Mouse (Mus musculus) heart, embryonic 13.5 days (tissue): ENCODE results near the gene Olig3. TPM values are rescaled to one million over a fixed set of nuclear protein-coding genes. Genes with fewer than 3 reads are reported as not detected.
A peak's percentile ranks its signal among the peaks of the same experiment; 100 is the strongest.
"Not testable (repeated sequence)": the region's sequence is repeated elsewhere in the genome, so short reads cannot be mapped to it uniquely, and the experiment has no call there.

Experiments
- ATAC-seq: fragments of 200-750 bp; cut with Nextera tagmentation; 2 replicates; pipeline ENCODE4 v1.8.0; 2017; ENCODE audit warnings: moderate TSS enrichment; ENCODE audit not compliant: insufficient number of reproducible peaks, low FRiP score, low TSS enrichment; ENCODE audit errors: extremely low read depth
- H3K27ac ChIP-seq: fragments of 300-500 bp; sonication (generic); replicated peaks from 2 replicates; pipeline ENCODE4 v1.5.1; 2015; ENCODE audit warnings: moderate library complexity, mild to moderate bottlenecking, inconsistent platforms
- H3K27me3 ChIP-seq: fragments of 300-500 bp; sonication (generic); replicated peaks from 2 replicates; pipeline ENCODE4 v1.6.1; 2015; ENCODE audit warnings: mild to moderate bottlenecking, inconsistent platforms
- H3K36me3 ChIP-seq: fragments of 300-500 bp; sonication (generic); 2 replicates; pipeline ENCODE4 v1.6.1; 2015; ENCODE audit warnings: mild to moderate bottlenecking, inconsistent platforms
- H3K4me1 ChIP-seq: fragments of 300-500 bp; sonication (generic); 2 replicates; pipeline ENCODE4 v1.6.1; 2015; ENCODE audit warnings: inconsistent platforms
- H3K4me2 ChIP-seq: fragments of 300-500 bp; sonication (generic); 2 replicates; pipeline ENCODE4 v1.6.1; 2015; ENCODE audit warnings: inconsistent platforms, mild to moderate bottlenecking, moderate library complexity
- H3K4me3 ChIP-seq: fragments of 300-500 bp; sonication (generic); 2 replicates; pipeline ENCODE4 v1.5.1; 2015; ENCODE audit warnings: moderate library complexity, mild to moderate bottlenecking, inconsistent platforms
- H3K9ac ChIP-seq: fragments of 300-500 bp; sonication (generic); 2 replicates; pipeline ENCODE4 v1.6.1; 2015; ENCODE audit warnings: inconsistent platforms, mild to moderate bottlenecking, moderate library complexity
- H3K9me3 ChIP-seq: fragments of 300-500 bp; sonication (generic); 2 replicates; pipeline ENCODE4 v1.6.1; 2016; ENCODE audit warnings: inconsistent platforms
- WGBS: fragments of 180-500 bp; shearing (Covaris S2); methylation state at CpG from one replicate; pipeline ENCODE4 v1.1.7; 2015; ENCODE audit warnings: mixed read lengths; 5-methylcytosine and 5-hydroxymethylcytosine counted together
- polyA plus RNA-seq: library from polyadenylated mRNA; unstranded; fragments of >200 nt; fragmentation: Nextera tagmentation; extraction: Ambion mirVana; gene quantifications from 2 replicates; pipeline ENCODE4 v1.2.1, GENCODE M21; 2015

Olig3 gene
- polyA plus RNA-seq, 1 experiment from 2014 or later: not detected

DNA sequence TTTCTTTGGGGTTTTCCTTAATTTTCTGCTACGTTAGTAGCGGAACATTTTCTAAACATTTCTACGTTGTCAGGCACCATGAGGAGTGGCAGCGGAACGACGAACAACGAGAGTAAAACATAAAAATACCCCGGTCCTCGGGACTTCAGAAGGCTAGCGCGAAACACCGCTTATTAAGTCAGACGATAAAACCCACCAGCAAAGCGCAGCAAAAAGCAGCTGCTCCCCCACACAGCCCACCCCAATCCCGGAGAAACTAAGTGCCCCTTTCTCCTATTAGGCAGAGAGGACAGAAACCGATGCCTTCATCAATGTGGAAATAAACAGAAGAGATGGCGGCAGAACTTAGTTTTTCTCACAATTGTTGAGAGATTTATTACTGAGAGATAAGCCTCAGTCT is 6.5 kb downstream of the Olig3 start:
- H3K9me3 ChIP-seq: no peaks in the 10 kb centered on the region
- ATAC-seq: no peak
- 3% methylated on average over 17 of the region's 17 CpGs for WGBS

GRCm38 (mm10) chr10:19363365-19363764 is 7.0 kb downstream of the Olig3 start:
- H3K4me1 ChIP-seq: peaks cover 13% of the 10 kb centered on the region
- 14% methylated on average over 5 of the region's 5 CpGs for WGBS
- H3K36me3 ChIP-seq: no peaks in the 10 kb centered on the region
- no peak overlapping the region for H3K27ac ChIP-seq
- no peaks in the 10 kb centered on the region for H3K9me3 ChIP-seq
- no peak for ATAC-seq
- H3K27me3 ChIP-seq: peaks cover 84% of the 10 kb centered on the region
- no peak overlapping the region; the same call in 1 of the 2 replicates for H3K4me2 ChIP-seq
- H3K4me3 ChIP-seq: no peak overlapping the region
- no peak overlapping the region for H3K9ac ChIP-seq

More for the DNA sequence above, 6.5 kb downstream of the Olig3 start:
- peak overlapping the region; percentile 39 for H3K4me3 ChIP-seq
- peaks cover 13% of the 10 kb centered on the region for H3K4me1 ChIP-seq
- no peak overlapping the region for H3K9ac ChIP-seq
- peaks cover 89% of the 10 kb centered on the region for H3K27me3 ChIP-seq
- no peaks in the 10 kb centered on the region for H3K36me3 ChIP-seq
- no peak overlapping the region for H3K27ac ChIP-seq
- H3K4me2 ChIP-seq: peak overlapping the region; percentile 62

DNA sequence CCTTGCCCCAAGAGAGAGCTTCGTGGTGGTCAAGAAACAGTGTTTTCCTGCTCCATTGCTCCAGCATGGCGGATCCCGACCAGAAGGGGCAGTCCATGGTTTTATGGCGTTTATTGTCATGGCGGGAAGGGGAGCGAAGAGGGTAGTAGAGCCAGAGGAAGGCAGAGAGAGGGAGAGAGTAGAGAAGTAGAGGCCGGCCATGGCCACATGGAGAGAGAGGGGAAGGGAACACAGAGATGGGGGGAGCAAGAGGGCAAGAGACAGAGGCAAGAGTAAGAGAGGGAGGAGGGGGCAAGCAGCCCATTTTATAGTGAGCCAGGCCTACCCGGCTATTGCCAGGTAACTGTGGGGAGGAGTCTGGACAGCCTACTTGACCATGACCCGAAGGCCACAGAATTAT is 12.8 kb downstream of the Olig3 start:
- H3K4me1 ChIP-seq: no peaks in the 10 kb centered on the region
- no peaks in the 10 kb centered on the region for H3K9me3 ChIP-seq
- H3K36me3 ChIP-seq: no peaks in the 10 kb centered on the region
- ATAC-seq: no peak
- H3K27me3 ChIP-seq: peaks cover 30% of the 10 kb centered on the region
- 77% methylated on average over 9 of the region's 9 CpGs for WGBS
- no peak overlapping the region for H3K27ac ChIP-seq
- H3K9ac ChIP-seq: no peak overlapping the region
- no peak overlapping the region for H3K4me3 ChIP-seq
- no peak overlapping the region for H3K4me2 ChIP-seq

GRCm38 (mm10) chr10:19370146-19370545 is 13.8 kb downstream of the Olig3 start:
- no peak overlapping the region for H3K4me2 ChIP-seq
- H3K9me3 ChIP-seq: no peaks in the 10 kb centered on the region
- 41% methylated on average over 3 of the region's 3 CpGs for WGBS
- peaks cover 8% of the 10 kb centered on the region for H3K4me1 ChIP-seq
- ATAC-seq: no peak
- H3K27me3 ChIP-seq: peaks cover 20% of the 10 kb centered on the region
- no peak overlapping the region for H3K4me3 ChIP-seq
- H3K36me3 ChIP-seq: no peaks in the 10 kb centered on the region
- no peak overlapping the region for H3K9ac ChIP-seq
- H3K27ac ChIP-seq: no peak overlapping the region

- 49% methylated on average over 5 of the region's 5 CpGs for WGBS
- ATAC-seq: no peak
Measured at GRCm38 (mm10) chr10:19372263-19372662, 15.9 kb downstream of the Olig3 start.

DNA sequence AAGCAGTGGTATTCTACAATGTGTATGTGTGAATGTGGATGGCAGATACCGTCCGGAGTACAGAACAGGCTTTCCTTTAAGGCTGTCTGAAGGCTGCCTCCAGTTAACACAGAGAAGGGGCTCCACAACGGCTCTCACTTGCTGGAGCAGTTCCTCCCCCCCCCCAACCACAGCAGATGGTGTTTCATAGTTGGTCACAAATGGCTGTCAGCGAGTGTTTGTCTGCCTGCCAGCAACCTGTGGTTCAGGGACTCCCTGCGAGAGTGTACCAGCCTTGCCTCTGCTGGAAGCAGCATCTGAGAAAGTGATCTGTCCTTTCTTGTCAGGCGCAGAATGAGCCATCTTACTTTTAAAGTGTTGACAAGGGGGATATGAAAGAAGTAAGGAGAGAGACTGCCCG is 17.5 kb downstream of the Olig3 start:
- Histone ChIP-seq H3K9me3 (peaks cover 1% of the 10 kb centered on the region; the same call in 1 of the 2 replicates), H3K4me1 (peaks cover 10% of the 10 kb centered on the region), H3K4me2 (no peak overlapping the region), H3K27ac (no peak overlapping the region), H3K9ac (no peak overlapping the region), H3K4me3 (no peak overlapping the region), H3K27me3 (no peaks in the 10 kb centered on the region; the same call in 1 of the 2 replicates), H3K36me3 (no peaks in the 10 kb centered on the region)
- 43% methylated on average over 7 of the region's 7 CpGs for WGBS
- no peak for ATAC-seq

More at GRCm38 (mm10) chr10:19372263-19372662, 15.9 kb downstream of the Olig3 start:
- H3K4me1 ChIP-seq: peaks cover 10% of the 10 kb centered on the region
- no peaks in the 10 kb centered on the region for H3K36me3 ChIP-seq
- H3K4me2 ChIP-seq: no peak overlapping the region
- no peak overlapping the region for H3K4me3 ChIP-seq
- H3K27ac ChIP-seq: no peak overlapping the region
- no peak overlapping the region for H3K9ac ChIP-seq
- no peaks in the 10 kb centered on the region for H3K9me3 ChIP-seq
- no peaks in the 10 kb centered on the region; the same call in 1 of the 2 replicates for H3K27me3 ChIP-seq

DNA sequence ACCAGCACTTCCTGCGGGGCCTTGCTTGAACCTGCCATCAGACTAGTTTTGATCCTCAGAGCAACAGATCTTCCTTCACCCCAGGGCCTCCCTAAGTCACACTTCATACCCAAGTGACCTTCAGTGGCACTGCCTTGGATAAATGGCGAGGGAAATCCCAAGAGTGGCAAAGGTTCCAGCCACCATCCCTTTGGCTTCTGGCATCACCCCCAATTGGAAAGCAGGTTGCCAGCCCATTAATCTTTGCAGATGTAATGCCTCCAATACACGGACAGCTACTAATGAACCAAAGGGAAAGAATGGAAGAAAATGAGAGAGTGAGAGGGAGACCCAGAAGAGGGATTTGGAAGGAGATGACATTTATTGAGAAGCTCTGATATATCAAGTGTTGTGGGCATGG is 18.0 kb downstream of the Olig3 start:
- no peak overlapping the region for H3K4me3 ChIP-seq
- no peak for ATAC-seq
- no peaks in the 10 kb centered on the region; the same call in 1 of the 2 replicates for H3K27me3 ChIP-seq
- no peak overlapping the region for H3K4me2 ChIP-seq
- H3K4me1 ChIP-seq: peaks cover 10% of the 10 kb centered on the region
- no peak overlapping the region for H3K27ac ChIP-seq
- 69% methylated on average over 3 of the region's 3 CpGs for WGBS
- H3K9me3 ChIP-seq: peaks cover 6% of the 10 kb centered on the region
- H3K9ac ChIP-seq: no peak overlapping the region
- no peaks in the 10 kb centered on the region for H3K36me3 ChIP-seq

GRCm38 (mm10) chr10:19375838-19376237 is 19.5 kb downstream of the Olig3 start:
- Histone ChIP-seq H3K27ac (no peak overlapping the region), H3K4me3 (no peak overlapping the region), H3K27me3 (no peaks in the 10 kb centered on the region), H3K9me3 (peaks cover 11% of the 10 kb centered on the region), H3K9ac (no peak overlapping the region), H3K36me3 (no peaks in the 10 kb centered on the region), H3K4me2 (no peak overlapping the region), H3K4me1 (peaks cover 10% of the 10 kb centered on the region)
- ATAC-seq: no peak
- 83% methylated on average over 2 of the region's 2 CpGs for WGBS

GRCm38 (mm10) chr10:19380971-19381370 is 24.6 kb downstream of the Olig3 start:
- not testable (repeated sequence) for H3K27me3 ChIP-seq, H3K4me1 ChIP-seq, H3K27ac ChIP-seq, H3K36me3 ChIP-seq, ATAC-seq, H3K4me3 ChIP-seq, H3K9ac ChIP-seq, H3K4me2 ChIP-seq
- peaks cover 13% of the 10 kb centered on the region for H3K9me3 ChIP-seq
- 83% methylated on average over 1 of the region's 1 CpGs for WGBS

DNA sequence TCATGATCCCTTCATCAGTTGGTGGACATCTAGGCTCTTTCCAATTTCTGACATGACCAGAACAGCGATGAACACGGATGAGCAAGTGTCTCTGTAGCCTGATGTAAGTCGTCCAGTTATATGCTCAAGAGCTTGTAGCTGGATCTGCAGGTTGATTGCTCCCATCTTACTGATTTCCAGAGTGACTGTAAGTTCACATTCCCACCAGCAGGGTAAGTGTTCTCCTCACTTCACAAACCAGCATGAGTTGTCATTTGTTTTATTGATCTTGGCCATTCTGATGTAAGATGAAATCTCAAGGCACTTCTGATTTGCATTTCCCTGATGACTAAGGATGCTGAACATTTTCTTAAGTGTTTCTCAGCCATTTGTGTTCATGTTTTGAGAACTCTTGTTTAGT is 27.8 kb downstream of the Olig3 start:
- H3K4me3 ChIP-seq: no peak overlapping the region
- H3K4me1 ChIP-seq: no peaks in the 10 kb centered on the region
- H3K9ac ChIP-seq: no peak overlapping the region
- no peaks in the 10 kb centered on the region for H3K36me3 ChIP-seq
- H3K4me2 ChIP-seq: no peak overlapping the region
- H3K27ac ChIP-seq: no peak overlapping the region
- ATAC-seq: no peak
- WGBS: 71% methylated on average over 3 of the region's 3 CpGs
- H3K27me3 ChIP-seq: no peaks in the 10 kb centered on the region
- H3K9me3 ChIP-seq: peaks cover 9% of the 10 kb centered on the region

- 80% methylated on average over 4 of the region's 4 CpGs for WGBS
- no peaks in the 10 kb centered on the region for H3K9me3 ChIP-seq
- H3K4me2 ChIP-seq: no peak overlapping the region
- no peak overlapping the region for H3K27ac ChIP-seq
- ATAC-seq: no peak
- H3K9ac ChIP-seq: no peak overlapping the region
- peaks cover 11% of the 10 kb centered on the region for H3K27me3 ChIP-seq
- no peaks in the 10 kb centered on the region for H3K36me3 ChIP-seq
- H3K4me3 ChIP-seq: no peak overlapping the region
- H3K4me1 ChIP-seq: no peaks in the 10 kb centered on the region
Measured at GRCm38 (mm10) chr10:19391819-19392218, 35.5 kb downstream of the Olig3 start.

DNA sequence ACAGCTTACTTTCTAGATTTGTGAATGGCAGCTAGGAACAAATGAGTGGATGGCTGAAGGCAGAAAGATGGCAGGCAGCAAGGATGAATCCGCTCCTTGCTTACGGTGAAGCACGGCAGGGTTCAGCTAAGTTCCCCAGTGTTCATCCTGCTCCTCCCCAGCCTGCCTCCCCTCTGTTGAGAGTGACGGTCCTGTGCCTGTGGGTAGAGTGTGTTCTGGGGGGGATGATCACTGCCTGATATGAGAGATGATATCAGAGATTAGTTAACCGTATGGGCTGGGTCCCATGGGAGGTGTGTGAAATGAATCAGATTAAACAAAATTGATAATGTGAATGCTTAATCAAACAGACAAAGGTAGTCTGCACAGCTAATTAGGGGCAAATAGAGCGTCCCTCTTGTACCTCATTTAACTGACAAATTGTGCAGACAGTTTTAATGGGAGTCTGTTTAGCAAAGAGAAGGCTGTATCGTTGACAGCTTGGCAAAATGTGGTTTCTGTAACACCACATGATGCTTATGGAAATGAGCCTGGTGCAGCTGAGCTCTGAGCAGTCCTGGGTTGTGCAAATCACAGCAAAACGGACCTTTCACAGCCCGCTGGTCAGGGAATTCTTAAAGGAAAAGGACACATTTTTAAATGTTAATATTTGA is 40.3 kb downstream of the Olig3 start:
- WGBS: 60% methylated on average over 9 of the region's 9 CpGs
- no peak overlapping the region for H3K9ac ChIP-seq
- H3K27me3 ChIP-seq: peaks cover 15% of the 10 kb centered on the region
- H3K9me3 ChIP-seq: no peaks in the 10 kb centered on the region
- no peak overlapping the region for H3K4me3 ChIP-seq
- ATAC-seq: no peak
- no peak overlapping the region for H3K27ac ChIP-seq
- H3K36me3 ChIP-seq: no peaks in the 10 kb centered on the region
- H3K4me2 ChIP-seq: no peak overlapping the region
- H3K4me1 ChIP-seq: no peaks in the 10 kb centered on the region
